Mouse (Mus musculus) thymus, postnatal 25 days (tissue): Measurements from ENCODE around the gene Clec9a.

Experiments
- DNase-seq: peaks from one replicate; pipeline ENCODE4 v3.0.0; 2022

Clec9a gene

DNA sequence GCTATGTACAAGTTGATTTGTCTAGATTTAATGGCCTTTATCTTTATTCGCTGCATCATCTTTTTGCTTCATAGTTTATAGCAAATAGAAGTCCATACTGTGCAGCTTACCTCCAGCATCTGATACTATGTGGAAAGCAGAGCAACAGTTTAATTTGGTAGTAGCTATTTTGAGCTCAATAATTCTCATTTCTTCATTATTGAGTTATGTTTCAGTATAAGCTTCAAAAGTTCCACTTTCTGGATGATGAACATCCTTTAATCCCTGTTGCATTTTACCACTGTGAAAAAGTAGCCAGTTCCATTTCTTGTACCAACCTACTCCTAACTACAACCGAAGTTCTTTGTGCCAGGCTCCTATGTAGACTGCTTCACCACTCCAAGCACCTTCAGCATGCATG is at the start of gene Clec9a:
Clec9a (plus strand) TSS at position 301 of the 400 bp plus-strand sequence.
- no peak for DNase-seq

DNA sequence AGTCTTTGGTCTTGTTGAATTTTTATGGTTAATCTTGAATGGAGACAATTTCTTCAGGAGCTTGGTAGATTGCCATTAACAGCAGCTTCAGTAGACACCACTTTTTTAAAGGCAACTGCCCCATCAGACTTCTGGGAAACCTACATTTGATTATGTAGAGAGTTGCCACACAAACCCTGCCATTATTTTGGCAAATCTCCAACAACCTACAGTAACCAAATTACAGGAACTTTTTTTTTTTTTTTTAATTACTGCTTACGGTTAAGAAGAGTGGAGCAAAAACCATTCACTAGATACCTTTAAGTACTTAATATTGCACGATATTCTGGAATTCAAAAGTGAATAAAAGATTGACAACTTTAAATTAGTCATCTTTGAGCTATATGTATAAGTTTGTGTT is 49.1 kb upstream of the Clec9a start:
- no peak for DNase-seq

- no peak for DNase-seq
Observed at GRCm38 (mm10) chr6:129363942-129364341, 44.7 kb upstream of the Clec9a start.

DNA sequence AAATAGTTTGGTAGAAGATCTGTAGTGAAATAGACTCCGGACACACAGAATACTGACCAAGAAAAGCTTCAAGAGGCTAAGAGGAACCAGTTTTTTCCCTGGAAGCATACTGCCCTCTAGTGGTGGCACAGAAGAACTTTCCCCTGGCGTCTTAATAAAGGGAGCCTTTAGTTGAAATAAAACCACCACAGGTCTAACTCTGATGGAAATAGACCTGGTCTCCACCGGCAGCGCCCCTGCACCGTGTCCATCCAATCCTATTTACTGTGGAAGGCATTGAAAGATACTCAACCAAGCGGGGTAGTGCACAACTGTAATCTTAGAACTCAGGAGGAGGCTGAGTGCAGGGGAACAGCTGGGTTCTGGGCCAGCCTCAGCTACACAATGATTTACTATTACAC is 42.7 kb upstream of the Clec9a start:
- DNase-seq = peak; percentile 36

- DNase-seq = no peak
Observed at GRCm38 (mm10) chr6:129369374-129370132, 39.1 kb upstream of the Clec9a start.

DNA sequence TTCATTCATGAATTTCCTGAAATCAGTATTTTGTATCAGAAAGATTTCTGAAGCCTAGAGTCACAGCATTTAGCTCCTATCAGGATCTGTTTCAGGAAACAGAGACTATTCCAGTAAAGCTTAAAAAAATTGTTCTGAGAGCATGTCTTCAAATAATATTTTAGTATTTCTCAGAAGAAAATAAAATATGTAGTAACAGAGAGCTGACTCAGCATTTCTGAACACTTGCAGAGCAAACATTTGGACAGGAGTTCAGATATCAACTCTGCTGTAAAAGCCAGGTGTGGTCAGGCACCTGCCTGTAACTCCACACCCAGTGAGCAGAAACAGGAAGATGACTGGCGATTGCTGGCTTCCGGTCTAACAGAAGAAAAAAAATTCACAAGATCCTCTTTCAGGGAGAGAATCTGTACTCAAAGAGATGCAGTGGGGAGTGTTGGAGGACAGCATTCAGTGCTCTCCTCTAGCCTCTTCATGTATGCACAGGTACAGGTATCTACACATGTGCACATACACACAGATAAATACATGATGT is 33.7 kb upstream of the Clec9a start:
- no peak for DNase-seq

DNA sequence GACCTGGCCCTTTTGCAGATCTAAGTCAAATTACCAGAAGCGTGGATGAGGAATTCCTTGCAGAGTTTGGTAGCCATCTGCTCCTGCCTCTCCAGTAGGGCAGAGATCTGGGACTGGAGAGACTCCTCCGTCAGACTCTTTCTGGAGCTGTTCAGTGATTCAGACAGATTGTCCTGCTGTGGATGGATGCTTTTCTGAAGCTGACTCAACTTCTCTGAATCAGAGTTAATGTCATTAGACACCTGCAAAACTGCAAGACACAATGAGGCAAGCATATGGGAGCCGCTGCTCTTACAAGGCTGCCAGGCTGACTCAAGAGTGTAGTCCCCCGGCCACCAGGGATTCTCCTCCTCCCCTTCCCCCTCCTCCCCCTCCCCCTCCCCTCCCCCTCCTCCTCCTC is 28.2 kb upstream of the Clec9a start:
- no peak for DNase-seq

GRCm38 (mm10) chr6:129381736-129382135 is 26.9 kb upstream of the Clec9a start:
- no peak for DNase-seq

DNA sequence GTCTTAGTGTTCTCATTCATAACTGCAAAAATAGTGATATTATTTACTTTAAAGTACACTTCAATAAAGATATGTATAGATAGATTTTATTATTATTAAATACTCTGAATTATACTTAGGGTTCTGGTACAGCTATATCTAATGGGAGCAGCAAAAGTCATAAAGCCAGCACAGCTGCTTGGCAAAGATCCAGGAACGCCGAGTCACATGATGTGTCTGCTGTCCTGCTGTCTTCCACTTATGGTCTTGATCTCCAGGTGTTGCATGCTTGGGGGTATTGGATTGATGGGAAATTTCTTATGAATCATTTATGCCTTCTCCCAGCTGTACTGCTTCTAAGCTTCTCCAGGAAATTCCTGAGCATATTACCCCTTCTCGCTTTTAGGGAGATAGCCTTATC is 25.2 kb upstream of the Clec9a start:
- DNase-seq = no peak

DNA sequence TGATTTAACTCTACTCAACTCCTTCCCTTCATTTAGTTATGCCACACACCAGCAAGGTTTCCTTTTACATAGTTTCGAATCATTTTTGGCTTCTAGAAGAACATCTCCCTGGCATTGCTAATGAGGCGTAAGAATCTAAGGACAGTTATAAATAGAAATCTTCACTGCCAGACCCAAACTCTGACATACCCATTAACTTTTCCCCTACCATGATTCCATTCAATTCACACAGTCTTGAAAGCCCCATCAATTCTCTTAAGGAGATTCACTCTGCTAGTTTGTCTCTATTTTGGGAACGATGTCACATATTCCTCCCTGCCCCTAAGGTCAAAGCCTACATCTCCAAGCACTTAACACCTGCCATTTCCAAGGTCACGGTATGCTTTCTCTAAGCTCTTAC is 23.7 kb upstream of the Clec9a start:
- no peak for DNase-seq

- DNase-seq = no peak
Observed at GRCm38 (mm10) chr6:129385774-129386173, 22.9 kb upstream of the Clec9a start, which contains the start of gene Clec12b. Clec12b (minus strand) TSS chr6:129385874.

DNA sequence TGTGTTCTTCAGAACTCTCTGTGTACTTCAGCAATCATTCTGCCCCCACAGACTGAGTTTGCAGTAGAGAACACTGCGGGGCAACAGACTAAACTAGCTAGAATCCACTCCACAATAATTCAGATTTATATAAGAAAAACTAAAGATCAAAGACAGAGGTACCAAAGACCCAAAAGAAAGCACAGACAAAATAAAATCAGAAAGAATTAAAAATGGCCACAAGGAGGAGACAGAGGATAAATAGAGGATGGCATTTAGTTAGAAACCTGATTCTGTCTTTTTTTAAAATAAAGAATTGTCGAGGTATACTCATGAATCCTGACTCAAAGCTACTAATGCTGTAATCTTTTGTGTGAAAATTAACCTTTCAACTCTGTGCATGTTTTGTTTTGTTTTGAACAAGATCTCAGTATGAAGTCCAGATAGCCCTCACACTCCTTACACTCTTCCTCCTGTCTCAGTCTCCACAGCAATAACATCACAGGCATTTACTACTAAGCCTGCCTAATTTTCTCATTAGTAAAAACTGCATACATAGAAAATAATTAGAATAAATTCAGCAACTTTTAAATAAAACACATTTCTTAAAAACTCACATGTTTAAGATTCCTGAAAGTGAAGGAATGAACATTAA is 15.5 kb upstream of the Clec9a start:
- DNase-seq = no peak

GRCm38 (mm10) chr6:129393732-129394131 is 14.9 kb upstream of the Clec9a start:
- DNase-seq = no peak

- DNase-seq = no peak
Observed at GRCm38 (mm10) chr6:129396997-129397396, 11.7 kb upstream of the Clec9a start, which contains the start of gene Clec1b. Clec1b (plus strand) TSS chr6:129397297.

- no peak for DNase-seq
Observed at GRCm38 (mm10) chr6:129399945-129400344, 8.7 kb upstream of the Clec9a start.

GRCm38 (mm10) chr6:129402404-129402803 is 6.3 kb upstream of the Clec9a start:
- no peak for DNase-seq

DNA sequence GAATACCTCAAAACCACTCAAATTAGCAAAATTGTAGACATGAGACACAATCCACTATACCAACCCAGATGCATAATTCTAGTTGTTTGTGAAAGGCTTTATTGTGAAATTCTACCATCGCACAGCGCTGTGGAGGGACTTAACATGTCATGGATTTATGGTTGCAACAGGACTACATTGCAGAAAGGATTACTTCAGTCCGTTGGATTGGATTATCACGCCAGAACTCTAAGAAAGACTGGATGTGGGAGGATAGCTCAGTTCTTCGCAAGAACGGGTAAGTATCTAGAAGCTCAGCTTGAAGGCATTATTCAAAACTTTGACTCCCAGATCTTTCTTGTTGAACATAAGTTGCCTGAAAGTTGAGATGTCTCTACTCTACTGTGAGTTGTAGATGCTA is 5.3 kb upstream of the Clec9a start:
- DNase-seq = no peak

DNA sequence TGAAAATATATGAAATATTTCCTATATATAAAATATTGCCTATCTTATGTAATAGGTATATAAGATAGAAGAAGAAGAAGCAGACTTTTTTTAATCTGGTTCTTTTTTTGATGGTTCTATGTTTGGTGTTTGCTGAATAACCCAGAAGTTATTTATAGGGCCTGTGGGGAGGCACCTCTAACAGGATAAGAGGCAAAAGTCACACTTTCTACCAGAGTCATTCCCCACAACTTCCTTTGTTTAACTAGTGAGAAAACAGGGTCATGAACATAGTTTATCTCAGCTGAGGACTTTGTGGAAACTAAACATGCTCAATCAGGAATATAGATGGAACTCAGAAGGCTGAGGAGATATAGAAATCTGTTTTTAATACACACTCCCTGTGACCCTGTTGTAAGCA is 2.7 kb upstream of the Clec9a start:
- DNase-seq = no peak

- DNase-seq = no peak
Observed at GRCm38 (mm10) chr6:129407324-129407723, 1.3 kb upstream of the Clec9a start.

GRCm38 (mm10) chr6:129414177-129414576 is 5.5 kb downstream of the Clec9a start:
- DNase-seq = no peak

DNA sequence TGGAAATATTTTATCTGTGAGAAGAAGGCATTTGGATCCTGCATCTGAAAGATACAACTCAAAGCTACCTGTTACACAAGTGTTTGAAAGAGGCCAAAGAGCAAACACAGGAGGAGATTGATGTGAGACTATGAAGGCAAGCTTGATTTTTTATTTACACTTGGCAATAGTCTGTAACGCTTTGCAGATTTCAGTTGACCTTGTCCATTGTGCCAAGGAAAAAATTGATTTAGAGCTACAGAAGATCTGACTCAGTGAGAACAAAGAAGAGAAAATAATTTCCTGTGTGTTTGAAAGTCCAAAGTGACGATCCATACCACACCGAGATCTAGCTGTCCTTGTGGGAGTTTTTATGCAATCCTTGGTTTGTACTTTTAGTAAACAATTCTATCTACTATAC is 13.6 kb downstream of the Clec9a start:
- no peak for DNase-seq

- DNase-seq = no peak
Observed at GRCm38 (mm10) chr6:129423040-129423733, 14.5 kb downstream of the Clec9a start.

DNA sequence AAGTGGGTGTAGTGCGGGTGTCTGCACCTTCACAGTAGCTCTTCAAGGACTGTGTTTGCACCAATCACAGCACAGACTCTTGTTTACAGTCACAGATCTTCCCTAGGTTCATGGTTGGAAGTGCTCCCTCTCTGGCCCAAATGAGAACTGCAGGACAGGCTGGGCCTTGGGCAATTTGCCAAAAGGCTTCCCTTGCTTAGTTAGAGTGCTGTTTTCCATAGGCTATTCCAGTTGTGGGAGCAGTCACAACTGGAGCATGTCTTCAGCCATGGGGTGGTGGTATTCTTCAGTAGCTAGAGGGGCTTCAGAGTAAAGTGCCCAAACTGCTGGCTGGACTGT is 15.0 kb downstream of the Clec9a start:
- DNase-seq = peak; percentile 70

GRCm38 (mm10) chr6:129425217-129425616 is 16.6 kb downstream of the Clec9a start:
- DNase-seq = no peak
